Mouse (Mus musculus): Measurements from ENCODE around the gene E2f3.

Gene E2f3

DNA sequence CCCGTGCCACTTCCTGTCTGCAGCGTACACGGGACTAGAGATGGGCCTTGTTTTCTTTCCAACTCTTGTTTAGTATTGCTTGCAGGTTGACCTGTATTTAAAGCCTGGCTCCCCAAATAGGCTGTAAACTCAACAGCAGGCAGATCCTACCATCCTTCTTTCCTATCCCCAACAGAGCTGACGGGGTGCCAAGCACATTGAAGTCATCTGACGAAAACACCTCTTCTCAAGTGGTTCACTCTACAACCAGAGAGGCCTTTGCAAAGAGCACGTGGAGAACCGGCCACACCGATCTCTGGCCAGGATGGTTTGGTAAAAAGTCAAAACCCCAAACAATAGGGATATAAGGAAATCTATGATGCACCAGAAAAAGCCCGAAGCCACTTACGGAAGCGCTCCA, 8.5 kb downstream of the E2f3 start:
- no peak for DNase-seq (ENCODE audit: low spot score)

DNA sequence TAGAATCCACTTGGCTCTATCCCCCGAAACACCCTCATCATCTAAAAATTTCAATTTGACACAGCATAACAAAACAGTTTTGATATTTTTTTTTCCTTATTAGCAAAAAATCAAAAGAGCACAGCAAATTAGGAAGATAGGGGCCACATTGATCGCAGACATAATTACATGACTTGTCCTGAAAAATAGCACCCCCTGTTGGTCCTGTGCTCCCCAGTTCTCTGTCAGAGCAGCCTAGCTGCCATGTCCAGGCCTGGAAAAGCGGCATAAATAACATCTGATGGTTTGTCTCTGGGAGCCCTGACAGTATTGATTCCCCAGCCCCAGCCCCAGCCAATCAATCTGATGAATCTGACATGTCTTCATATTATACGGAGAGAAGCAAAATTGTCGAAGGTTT, 11.8 kb downstream of the E2f3 start:
- DNase-seq (ENCODE audit: low spot score) = no peak

DNA sequence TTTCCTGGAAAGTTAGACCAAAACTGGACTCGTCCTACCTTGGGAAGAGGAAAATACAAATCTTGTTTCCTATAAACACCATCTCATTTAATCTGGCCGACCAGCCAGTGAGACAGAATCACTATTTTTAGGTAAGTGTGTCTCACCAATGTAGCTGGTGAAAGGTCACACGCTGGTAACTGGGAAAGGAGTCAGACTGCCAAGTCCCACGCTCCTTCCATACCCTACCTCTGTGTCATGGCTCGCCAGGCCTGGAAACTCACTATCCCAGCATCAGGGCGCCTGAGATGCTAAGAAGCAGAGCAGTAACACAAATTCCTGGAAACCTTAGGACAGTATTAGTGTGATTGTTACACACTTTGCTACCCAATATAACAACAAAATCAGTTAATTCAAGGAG, 12.3 kb downstream of the E2f3 start:
- no peak for DNase-seq (ENCODE audit: low spot score)

DNA sequence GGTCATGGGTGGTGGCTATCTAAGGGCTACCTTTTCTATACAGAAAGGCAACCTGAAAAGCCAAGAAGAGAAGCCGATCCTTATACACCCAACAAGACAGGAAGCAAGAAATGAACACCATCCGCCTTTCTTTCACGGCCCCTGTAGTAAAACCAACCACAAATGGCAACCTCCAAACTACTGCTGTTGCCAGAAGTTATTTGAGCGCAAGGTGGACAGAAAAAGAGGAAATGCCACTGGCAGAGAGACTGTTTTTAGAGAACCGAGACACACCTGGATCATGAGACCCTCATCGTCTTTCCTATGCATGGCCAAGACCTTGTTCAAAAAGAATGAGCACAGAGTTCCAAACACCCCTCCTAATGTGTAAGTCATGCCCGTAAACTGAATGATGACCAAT, 15.5 kb downstream of the E2f3 start:
- DNase-seq (ENCODE audit: low spot score) = no peak

DNA sequence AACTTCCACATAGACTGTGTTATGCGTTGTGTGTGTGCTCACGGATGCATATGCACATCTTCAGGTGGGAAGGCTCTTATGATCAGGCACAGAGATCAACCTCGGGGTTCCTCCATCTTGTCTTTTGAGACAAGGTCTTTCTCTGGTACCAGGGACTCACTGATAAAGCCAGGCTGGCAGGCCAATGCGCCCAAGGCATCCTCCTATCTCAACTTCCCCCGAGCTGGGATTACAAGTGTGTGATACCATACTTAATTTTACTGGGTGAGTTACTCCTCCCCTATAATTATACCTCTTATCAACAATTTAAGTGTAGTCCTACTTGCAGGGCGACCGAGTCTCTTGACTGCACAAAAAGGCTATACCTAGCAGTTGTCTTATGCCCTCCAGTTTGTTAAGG, 17.2 kb downstream of the E2f3 start:
- DNase-seq (ENCODE audit: low spot score) = no peak

DNA sequence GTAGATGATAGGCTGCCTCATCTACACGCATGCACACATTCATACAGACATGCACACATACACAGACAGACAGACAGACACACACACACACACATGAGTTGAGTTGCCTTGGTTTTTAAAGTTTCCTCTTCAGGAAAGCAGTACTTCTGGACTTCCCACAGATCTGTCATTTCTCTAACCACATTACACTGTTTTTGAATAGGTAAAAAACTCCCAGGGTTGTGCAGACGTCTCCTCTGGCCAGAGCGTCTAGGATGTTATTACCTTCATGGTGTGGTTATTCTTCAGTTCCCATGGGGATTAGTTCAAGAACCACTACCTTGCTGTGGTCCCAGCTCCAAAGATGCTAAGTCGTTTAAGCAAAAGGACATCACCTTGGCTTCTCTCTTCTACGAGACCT, 18.5 kb downstream of the E2f3 start:
- no peak for DNase-seq (ENCODE audit: low spot score)

DNA sequence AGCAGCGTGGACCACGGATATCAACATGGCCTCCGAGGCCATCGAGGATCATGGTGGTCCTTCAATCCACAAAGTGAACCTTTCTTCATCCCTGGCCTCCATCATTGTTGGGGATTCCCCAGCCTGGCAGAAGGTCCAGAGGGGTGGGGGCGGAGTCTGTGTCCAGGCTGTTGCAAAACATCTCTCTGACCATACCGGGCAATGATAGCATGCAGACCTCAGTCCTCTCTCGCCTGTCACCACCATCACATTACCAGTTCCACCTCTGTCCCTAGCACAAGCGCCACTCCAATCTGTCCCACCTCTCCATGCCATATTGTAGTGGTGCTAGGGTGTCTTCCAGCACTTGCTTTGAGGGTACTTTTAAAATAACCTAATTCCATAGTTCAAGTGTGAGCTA, 18.9 kb downstream of the E2f3 start:
- no peak for DNase-seq (ENCODE audit: low spot score)

DNA sequence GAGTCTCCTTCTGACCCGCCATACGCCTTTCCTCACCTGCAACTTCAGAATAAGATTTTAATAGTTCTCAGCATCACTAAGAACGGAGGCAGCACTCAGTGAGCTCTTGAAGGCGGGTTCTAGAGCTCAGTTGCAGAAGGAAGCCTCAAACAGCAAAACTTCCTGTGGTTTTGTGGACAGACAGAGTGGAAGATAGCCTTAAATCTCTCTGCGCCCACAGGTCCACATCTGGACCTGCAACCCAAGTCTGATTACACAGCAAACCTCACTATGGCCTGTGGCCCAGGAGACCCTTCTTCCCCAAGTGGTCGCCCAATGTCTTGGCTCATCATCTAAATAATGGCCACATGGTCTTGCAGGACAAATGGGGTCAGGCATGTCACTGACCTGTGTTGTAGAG, 21.8 kb downstream of the E2f3 start:
- no peak for DNase-seq (ENCODE audit: low spot score)

DNA sequence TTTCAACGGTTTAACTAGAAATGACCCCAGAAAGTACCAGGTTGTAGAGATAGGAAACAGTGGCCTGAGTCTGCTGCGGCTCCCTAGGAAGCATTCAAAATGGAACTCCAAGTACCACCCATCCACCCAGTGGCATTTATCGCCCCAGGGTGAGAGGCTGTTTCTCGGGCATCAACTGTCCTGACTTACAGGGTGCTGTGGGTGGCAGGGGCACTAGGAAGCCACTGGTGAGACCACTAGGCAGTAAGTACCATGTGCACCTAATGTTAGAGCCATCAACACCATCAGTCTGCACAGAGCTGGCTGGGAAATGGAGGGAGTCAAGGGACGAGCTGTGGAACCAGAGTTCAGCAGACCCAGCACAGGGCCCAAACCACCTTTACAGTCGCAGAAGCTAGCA, 25.4 kb downstream of the E2f3 start:
- no peak for DNase-seq (ENCODE audit: low spot score)

DNA sequence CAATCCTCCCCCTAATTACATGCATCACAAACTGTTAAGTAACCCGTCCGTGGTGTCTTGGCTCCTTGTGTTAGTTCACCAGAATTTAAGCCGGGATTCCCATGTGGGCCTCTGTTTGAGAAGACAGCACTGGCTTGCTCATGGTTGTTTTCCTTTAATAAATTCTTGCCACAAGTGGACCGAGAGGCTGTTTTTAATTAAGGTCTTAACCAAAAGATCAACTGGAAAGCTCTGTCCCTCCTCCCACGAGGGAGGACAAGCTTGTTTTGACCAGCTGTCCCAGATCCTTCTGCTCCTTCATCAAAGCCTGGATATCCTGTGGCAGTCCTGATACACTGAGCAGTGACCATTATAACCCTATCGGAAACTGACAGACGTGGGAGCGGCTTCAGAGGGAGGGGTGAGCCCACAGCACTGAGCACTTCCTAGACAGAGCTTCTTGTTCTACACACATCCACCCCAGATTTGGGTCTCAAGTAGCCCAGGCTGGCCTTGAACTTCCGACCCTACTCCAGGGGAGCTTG, 28.1 kb downstream of the E2f3 start:
- no peak for DNase-seq (ENCODE audit: low spot score)

DNA sequence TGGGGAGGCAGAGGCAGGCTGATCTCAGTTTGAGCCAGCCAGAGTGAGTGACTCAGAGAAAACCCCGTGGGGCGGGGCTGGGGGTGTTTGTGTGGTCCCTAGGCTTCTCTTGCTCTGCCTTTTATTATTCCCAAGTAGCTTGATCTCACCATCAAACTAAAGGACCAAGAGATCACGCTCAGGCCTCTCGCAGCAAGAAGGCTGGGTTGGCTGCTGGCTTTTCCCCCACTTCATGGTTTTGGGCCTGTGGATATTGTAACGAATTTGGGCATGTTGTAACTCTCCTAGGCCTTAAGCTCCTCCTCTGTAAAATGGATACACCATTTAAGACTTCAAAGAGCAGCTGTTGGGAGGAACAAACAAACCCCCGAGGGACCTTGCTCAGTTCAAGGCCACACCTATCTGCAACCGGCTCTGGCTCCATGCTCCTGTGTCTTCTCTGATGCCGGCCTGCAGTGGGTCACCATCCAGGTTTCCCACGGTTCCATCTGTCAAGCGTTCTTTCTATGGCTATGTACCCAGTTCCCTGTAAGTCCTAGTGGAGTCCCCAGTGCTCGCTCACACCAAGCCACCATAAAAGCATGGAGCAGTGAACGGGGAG, 28.9 kb downstream of the E2f3 start:
- DNase-seq (ENCODE audit: low spot score) = no peak

DNA sequence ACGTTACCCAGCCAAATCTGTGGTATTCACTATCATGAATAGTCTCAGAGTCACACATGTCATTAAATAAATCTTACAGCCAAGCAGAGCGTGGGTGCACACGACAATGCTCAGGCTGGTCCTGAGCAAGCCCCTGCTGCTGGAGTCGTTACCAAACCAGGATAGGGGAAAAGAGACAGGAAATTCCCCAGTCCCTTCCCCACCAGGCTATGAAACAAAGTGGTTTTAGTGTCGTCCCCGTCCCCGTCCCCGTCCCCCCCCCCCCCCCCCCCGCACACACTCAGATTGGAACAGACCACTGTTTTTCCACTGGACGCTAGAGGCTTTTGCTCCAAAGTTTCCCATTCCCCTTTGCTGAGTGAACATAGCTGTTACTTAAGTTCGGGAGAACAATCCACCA, 30.6 kb downstream of the E2f3 start:
- no peak for DNase-seq (ENCODE audit: low spot score)

DNA sequence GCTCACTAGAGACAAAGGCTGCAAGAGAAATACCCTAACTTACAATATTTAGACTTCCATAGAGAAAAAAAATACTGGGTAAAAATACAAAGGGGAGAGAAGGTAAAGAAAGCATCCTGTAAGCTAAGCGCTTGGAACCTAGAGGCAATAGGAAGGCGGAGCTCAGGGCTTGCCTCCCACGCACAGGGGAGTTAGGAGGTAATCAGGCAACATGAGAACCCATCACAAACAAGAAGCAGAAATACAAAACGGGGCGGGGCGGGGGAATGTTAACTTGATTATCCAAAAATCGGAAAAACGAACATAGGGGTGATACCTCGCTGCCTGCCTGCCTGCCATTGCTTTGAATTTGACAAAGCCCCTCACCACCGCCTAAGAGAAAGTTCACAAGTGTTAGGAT, 31.1 kb downstream of the E2f3 start:
- no peak for DNase-seq (ENCODE audit: low spot score)

DNA sequence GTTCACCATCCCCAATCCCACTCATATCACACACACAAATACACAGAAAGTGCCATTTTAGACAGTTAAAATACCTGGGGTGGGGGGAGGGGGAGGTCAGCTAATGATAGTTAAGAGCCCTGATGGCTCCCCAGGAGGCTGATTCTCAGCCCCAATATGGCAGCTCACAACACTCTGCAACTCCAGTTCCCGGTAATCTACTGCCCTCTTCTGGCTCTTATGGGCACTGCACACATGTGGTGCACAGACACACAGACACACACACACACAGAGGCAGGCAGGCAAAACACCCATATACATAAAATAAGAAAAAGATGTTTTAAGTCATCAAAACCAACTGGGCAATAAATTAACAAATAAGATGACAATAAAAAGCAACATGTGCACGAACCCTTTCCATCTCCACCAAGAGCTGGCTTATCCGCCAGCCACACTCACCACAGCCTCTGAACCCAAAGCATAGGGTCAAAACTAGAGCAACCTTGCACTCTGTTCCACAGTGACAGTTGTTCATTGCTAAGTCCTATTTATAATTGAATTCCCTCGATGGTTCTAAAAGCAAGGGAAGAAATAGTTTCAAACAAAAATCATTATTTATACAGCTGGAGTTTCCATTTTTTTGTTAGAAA, 32.3 kb downstream of the E2f3 start:
- DNase-seq (ENCODE audit: low spot score) = no peak

DNA sequence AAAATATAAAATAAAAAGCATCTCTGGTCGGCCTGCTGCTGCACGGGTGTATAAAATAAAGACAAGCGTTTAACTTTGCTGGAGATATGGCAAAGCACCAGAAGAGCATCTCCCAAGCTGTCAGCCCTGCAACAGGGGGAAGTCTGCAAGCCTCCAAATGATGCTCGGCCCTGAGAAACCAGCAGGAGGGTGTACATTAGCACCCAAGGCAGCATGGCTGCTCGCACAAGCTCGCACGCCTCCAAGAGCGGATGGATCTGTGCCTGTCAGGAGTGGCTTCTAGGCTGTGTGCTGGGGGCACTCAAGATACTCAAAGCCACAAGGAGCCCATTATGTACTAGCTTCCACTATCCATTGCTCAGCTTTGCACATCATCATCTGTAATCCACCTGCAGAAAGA, 39.8 kb downstream of the E2f3 start:
- no peak for DNase-seq (ENCODE audit: low spot score)

DNA sequence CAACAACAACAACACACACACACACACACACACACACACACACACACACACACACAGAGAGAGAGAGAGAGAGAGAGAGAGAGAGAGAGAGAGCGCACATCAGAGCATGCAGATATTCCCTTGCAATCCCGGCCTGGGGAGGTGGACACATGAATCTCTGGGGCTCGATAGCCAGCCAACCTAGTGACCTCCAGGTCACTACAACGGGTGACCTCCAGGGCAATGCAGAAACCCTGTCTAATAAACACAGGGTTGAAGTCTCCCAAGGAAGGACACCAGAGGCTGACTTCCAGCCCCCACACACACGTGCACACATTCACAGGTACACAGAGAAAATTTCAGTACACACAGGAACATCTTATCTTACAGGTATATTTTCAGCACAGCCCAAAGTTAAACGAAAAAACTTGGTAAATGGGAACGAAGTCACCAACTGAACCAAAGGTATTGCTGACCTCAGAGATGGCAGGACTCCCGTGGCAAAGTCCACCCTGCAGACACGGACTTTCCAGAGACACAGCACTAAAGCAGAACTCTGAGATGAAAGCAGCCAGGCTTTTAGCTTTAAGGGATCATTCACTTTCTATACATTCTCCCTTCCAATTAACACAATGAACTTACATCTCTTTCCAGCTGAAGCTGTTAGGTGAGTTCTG, 40.8 kb downstream of the E2f3 start:
- no peak for DNase-seq (ENCODE audit: low spot score)

DNA sequence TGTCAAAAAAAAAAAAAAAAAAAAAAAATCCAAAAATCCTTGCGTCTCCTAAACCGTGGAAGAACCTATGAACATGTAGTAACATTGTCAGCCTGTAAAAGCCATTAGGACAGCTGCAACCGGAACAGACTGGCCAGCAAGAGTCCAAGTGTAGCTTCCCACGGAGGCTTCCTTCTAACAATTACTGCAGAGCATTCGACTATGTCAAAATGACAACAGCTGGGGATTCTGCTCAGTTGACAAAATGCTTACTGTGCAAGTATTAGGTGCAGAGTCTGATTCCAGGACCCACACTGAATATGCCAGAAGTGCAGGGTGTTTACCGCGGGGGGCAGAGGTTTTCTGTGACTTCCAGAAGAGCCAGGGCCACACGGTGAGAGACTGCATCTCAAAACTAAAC, 41.4 kb downstream of the E2f3 start:
- no peak for DNase-seq (ENCODE audit: low spot score)

DNA sequence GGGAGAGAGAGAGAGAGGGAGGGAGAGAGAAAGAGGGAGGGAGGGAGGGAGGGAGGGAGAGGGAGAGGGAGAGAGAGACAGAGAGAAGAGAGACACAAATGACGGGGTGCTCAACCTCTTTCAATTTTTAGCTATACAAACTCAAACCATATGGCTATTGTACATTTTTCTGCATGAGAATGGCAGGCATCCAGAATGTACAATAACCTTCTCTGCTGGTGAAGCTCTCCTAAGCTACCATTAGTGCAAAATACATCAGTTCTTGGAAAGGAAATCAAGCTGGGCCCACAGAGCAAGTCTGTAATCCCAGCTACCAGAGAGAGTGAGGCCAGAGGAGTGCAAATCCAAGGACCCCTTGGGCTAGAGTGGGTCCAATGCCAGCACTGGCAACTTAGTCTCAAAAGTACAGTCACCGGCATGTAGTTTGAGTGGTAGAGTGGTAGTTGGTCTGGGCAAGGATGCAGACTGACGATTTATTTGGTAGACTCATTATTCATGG, 42.3 kb downstream of the E2f3 start:
- DNase-seq (ENCODE audit: low spot score) = no peak

DNA sequence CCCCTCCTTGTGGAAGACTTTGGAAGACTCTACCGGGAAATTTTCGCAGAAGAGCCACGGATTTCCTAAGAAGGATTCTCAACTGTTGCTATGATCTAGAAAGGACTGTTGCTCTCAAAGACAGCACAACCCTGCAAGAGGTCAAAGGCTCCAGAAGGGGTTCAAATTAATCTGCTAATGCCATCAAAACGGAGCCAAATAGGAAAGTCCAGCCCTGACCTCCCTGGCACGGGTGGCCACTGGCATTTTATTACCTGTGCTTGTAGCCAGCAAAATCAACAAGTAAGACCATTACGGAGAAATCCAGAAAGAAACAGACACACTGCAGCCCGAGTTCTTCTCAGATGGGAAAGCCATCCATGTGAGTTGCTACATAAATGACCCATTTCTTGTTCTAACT, 45.8 kb downstream of the E2f3 start:
- DNase-seq (ENCODE audit: low spot score) = no peak

DNA sequence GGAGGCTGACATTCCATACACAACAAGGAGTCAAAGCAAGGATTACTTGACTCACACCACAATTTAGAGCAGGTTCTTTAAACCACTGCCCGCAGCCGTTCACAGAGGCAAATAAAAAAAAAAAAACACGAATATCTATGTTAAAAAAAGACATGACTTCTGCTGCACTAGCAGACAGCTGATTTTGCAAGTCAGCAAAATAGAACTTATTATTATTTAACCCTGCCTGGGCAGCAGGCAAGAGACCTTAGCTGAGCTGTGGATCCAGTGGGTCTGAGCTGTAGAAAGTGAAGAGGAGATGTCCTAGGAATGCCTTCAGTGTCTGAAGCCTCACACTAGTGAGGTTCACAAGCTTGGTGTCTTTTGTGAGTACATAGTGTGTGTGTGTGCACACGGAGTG, 46.5 kb downstream of the E2f3 start:
- DNase-seq (ENCODE audit: low spot score) = no peak

DNA sequence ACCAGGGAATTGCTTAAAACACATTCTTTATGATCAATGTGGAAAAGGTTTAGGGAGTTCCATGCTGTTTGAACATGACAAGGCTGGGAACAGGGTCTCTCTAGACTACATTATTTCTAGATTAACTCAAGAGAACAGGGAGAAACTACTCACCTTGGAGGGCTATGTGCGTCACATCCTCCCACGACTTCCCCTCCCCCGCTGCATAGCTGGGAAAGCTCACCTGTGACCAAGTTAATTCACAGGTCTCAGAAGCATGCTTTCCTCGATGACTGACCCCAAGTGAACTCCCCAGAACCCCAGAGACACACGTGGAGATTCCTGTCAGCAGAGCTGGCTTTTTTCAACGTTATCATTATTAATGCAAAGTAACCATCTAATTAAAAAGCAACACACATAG, 47.1 kb downstream of the E2f3 start:
- DNase-seq (ENCODE audit: low spot score) = no peak

DNA sequence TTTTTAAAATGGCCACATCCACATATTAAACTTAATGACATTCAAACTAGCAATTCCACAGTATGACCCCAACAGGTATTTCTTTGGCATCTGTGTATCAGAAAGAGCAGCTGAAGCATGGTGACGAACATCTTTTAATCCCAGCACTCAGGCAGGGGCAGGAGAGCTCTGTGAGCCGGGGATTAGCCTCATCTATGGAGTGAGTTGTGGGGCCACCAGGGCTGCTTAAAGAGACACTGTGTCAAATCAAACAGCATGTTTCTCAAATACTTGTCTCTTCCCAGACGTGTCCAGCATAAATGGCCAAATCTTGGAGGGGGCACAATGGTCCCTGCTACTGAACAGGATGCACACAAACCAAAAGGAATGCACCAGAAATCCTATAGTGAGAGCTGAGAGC, 59.7 kb downstream of the E2f3 start:
- no peak for DNase-seq (ENCODE audit: low spot score)

DNA sequence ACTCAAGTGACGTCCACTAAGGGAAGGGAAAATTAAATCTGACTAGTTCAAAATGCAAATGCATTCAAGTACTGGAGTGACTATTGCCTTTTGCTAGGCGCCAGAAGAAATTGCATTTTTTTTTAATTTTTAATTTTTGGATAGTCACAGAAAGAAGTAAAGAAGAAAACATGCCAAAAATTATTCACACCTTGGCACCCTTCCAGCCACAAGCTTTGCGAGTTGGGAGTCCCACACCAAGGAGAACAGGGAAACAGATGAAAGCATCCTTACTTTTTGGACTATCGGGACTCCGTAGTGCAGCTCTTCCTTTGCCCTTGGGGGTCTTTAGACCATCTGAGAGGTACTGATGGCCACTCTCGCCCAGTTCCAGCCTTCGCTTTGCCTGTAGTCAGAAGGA, 66.0 kb downstream of the E2f3 start:
- DNase-seq (ENCODE audit: low spot score) = no peak

DNA sequence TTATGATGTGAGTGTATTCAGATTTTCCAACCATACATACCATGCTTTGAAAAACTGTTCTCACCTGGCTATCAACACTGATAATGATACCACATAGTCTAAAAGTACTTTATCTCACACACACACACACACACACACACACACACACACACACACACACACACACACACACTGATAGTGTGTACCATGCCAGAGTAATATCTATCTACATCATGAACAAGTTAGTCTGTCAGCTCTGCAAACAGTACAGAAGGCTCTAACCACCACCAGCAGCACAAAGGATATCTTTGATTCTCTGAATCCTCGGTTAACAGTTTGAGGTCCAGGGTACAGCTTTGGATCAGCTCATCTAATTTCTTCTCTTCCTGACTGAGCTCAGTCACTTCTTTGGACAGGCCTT, 69.3 kb downstream of the E2f3 start:
- no peak for DNase-seq (ENCODE audit: low spot score)

All from urinary bladder, postnatal 10 days (tissue).